Mouse (Mus musculus) large intestine, adult 2 months (tissue): Measurements from ENCODE around the gene Mettl24. TPM values are rescaled to one million over a fixed set of nuclear protein-coding genes. Genes with fewer than 3 reads are reported as not detected.
"Not testable (repeated sequence)": the region's sequence is repeated elsewhere in the genome, so short reads cannot be mapped to it uniquely, and the experiment has no call there.

Experiments used
- DNase-seq: peaks from one replicate; pipeline ENCODE4 v3.0.0-alpha.2; 2012; ENCODE audit warnings: low read depth, low spot score
- WGBS: fragments of 180-500 bp; shearing (Covaris S2); methylation state at CpG from one replicate; pipeline ENCODE4 v1.1.7; 2018; 5-methylcytosine and 5-hydroxymethylcytosine counted together
- polyA plus RNA-seq: library from polyadenylated mRNA; depleted of rRNA; stranded (reverse); fragments of >200 nt; gene quantifications from 2 replicates; pipeline ENCODE4 v1.2.3, GENCODE M21; 2012

The Mettl24 gene
- polyA plus RNA-seq, 1 experiment: 2.2 TPM

DNA sequence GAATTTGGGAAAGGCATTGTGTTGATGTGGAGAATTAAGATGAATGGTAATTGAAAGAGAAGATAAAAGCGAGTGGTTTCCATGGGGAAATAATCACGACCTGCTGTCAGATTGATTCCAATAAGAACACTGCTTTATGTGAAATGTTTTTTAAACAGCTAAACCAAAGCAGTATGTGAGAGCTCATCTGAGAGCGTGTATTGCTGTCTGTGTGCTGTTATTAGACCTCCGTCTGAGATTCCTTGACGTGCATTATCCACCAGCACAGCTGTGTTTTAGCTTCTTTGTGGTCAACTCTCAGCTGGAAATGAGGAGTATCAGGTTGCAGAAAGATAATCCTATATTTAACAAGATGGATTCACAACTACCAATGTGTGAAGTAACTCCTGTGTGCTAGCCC, 43.9 kb downstream of the Mettl24 start:
- 80% methylated on average over 5 of the region's 5 CpGs for WGBS
- no peak for DNase-seq

DNA sequence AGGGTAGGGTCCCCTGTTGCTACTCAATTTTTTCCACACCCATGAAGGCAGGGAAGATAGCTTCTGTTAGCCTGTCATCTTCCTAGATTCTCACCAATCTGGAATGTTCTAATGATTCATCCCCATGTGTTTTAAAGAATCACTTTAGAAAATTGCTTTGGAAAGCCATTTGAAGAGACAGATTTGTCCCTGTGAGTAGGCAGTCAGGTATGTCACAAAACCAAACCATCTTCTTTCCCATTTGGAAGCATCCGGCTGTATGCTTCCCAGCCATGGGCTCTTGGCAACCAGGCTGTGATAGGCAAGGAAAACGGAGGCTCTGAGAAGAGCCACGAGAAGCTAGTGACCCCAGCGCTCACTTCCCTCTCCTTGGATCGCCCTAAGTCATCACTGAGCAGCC, 47.1 kb downstream of the Mettl24 start:
- 83% methylated on average over 5 of the region's 5 CpGs for WGBS
- no peak for DNase-seq

DNA sequence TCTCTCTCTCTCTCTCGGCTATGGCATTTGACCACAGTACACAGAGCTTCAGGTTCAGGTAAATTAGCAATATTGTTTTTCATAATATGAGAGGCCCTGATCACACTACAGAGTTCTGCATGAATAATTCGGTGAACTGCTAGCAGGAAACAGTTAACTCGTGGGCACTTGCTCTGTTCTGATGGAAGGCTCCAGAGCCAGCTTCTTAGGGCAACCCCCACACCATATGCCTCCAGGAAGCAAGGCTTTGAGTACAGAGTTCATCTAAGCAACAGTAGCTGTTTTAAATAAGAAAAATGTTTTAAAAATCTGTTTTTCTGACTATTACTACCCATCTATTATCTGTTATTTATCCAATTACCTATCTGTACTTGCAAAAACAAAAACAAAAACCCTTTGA, 50.2 kb downstream of the Mettl24 start:
- DNase-seq: no peak
- 58% methylated on average over 3 of the region's 3 CpGs for WGBS

DNA sequence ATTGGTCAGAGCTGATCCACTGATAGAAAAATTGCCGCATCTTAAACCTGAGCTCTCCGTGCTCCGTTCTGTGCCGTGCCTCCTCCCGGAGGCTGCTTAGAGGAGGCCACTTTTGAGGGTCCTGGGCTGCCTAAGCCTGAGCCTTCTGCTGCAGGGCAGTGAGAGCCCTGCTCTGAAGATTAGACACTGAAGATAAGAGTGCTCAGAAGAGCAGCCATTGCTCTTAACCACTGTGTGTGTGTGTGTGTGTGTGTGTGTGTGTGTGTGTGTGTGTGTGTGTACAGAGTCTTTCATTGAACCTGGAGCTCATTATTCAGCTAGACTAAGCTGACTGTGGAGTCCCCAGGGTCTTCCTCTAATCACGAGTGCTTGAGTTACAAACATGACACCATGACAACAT, 53.1 kb downstream of the Mettl24 start:
- DNase-seq: no peak
- WGBS: 92% methylated on average over 6 of the region's 6 CpGs

DNA sequence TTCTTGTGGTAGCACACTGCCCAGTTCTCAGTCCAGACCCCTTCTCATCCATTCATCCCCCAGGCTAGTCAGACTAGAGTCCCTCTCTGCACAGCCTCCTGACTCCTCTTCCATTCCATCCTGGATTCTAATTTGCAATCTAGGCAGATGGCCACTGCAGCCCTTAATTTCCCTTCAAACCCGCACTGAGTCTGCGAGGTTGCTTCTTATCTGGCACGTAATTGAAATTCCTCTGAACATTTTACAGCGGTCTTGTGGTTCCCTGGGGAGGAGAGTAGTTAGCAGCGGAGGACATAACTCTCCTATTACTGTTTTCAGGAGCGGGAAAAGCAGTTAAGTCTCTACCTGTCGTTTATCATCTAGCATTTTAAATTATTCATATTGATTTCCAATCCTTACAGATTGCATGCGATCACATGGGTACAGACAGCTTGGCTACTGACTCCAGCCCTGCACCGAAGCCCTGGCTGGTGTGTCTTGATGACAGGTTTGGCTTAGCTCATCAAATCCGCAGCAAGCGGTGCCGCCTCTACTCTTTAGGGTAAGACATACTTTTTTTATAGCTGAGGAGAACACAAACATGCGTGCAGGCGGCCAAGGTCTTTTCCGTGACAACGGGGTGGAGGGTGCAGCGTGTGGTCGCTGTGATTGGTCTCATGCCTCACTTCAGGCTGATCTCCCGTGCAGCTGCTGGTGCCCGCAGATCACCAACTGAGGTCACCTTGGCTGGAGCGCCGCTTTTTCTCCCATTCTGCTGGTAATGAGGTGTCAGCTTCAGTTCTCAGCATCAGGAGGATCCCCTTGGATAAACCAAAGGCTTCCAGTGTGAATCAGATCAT, 54.4 kb downstream of the Mettl24 start:
- WGBS: 24% methylated on average over 22 of the region's 22 CpGs
- DNase-seq: no peak

DNA sequence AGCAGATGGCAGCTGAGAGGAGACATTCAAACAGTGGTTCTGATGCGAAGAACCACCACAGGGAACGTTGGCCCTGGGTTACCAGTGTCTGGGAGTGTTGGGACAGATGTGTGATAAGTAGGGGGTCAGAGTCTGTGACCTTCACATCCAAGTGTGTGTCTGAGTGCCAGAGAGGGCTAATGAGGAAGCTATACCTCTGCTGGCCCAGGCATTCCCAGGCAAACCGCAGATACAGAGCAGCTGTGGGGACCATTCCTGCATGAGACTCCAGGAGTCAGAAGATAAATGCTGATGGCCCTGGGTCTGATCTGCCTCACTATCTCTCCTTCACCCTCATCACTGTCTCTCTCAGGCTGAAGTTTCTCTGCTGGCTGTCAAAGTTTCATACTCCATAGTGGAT, 57.6 kb downstream of the Mettl24 start:
- DNase-seq: no peak
- 63% methylated on average over 3 of the region's 3 CpGs for WGBS

DNA sequence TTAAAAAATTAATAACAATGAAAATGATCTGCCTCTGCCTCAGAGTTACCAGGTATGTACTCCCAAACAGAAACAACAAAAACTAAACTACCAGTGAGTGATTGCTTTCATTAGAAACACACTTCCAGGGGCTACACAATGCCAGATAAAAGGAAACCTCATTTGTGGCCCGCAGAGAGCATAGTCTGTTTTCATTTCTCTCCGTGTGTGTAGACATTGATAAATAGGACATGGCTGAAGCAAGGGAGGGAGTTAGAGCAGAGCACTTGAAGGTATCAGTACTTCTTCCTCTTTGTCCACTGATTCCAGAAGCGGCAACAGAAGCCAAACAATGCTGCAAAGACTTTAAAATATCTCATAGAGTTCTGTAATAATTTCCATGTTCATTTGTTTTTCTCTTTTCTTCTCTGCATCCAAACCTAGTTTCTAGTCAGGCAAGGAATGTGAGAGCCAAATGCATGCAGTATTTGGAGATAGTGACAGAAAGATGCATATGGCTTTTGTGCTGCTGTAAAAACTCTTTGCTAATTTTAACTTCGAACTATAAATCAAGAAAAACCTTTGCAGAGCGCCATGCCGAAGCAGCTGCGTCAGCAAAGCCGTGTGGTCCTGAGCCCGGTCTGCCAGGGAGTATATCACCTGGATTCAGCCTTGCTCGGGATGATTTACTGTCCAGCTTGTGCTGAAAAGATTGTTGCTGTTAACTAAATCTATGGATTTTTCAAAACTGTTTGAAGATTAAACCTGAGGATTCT, 67.4 kb downstream of the Mettl24 start:
- no peak for DNase-seq
- 57% methylated on average over 10 of the region's 10 CpGs for WGBS

DNA sequence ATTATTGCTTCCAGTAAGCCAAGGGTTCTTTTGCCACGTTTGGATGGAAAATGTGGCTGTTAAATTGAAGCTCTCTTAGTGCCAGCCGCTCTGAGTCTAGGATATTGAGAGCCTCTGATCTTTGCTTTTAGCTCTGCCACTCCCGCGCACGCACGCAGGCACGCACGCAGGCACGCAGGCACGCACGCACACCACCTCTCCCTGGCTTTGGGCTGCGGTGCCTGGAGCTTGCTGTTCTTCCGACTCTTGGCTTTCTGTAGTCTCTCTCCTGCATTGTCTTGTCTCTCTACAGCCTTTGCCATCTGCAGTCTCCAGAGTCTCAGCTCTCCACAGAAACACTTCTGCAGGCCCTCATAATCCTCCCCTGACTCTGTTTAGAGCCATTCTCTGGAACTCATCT, 68.1 kb downstream of the Mettl24 start:
- DNase-seq: no peak
- WGBS: 78% methylated on average over 13 of the region's 13 CpGs

DNA sequence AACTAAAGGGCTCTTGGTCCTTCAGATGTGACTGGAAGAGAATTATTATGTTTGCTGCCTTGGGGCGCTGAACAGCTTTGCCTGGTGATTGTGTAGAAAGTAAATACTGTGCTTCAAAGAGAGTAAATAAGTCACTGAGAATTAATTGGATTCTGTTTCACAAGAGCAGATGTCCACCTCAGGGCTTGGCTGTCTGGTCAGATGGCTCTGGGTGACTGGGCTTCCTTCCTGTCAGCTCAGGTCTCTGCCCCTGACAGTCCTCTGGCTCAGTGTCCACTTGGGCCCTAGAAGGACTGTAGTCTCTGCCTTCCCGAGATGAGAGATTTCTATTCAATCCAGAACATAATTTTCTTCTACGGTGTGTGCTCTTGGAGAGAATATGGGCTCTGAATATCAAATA, 70.0 kb downstream of the Mettl24 start:
- WGBS: 42% methylated on average over 3 of the region's 3 CpGs
- no peak for DNase-seq

DNA sequence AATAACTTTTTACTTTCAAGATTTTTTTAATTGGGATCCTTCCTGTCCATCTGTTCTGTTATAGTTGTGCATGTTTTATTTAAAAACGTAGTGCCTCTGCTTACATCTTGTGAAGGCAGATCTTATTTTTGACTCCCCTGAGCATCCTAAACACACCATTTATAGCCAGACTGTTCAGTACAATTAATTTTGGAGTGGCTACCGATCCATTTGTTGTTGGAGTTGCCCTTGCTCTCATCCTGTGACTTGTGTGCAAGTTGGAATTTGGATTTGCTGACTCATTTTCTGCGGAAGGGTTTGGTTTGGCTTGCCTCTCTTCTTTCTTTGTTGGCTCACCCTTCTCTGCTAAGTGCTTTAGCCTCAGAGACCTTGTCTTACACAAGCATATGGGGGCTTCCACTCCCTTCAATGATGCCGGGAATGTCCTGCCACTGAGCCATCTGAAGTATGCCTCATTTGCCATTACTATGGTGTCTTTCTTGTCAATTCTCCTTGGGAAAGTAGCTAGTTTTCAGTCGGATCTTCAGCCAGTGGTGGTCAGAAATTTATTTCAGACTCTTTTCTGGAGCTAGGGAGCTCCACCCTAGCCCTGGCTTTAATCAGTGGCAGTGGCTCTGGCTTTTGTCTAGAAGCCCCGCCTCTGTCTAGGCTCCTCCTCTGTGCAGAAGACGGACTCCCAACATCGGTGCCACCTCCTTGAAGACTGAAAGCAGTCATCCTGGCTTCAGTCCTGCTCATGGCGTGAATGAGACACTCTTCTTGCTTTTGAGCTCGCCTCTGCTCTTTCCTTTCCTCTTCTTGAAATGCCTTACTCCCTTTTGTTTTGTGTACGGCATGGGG, 75.3 kb downstream of the Mettl24 start:
- WGBS: 57% methylated on average over 11 of the region's 11 CpGs
- no peak for DNase-seq

DNA sequence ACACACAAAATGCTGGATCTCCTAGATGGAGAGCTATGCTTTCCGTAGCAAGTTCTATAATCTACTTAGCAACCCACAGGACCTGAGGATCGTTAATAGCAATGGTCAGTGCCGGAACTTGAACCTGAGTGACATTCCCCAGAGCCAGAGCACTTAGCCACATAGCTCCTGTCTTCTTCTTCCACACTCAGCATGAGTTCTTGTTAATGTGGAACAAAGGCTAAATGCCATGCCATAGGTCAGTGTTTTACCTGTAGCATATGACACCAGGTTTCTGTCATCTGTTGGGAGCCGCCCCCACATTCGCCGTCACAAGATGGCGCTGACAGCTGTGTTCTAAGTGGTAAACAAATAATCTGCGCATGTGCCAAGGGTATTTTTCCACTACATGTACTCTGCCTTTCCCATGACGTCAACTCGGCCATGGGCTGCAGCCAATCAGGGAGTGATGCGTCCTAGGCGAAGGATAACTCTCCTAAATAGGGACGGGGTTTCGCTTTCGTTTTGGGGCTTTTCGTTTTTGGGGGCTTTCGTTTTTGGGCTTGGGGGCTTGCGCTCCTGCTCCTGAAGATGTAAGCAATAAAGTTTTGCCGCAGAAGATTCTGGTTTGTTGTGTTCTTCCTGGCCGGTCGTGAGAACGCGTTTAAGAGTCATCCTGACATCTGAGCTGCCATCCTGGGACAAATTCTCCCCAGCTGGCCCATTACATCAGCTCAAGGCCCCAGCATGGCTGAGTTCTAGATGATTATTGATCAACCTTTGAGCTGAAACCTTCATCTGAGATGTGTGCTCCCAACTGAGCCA, 76.5 kb downstream of the Mettl24 start:
- 97% methylated on average over 23 of the region's 23 CpGs for WGBS
- DNase-seq: not testable (repeated sequence)

DNA sequence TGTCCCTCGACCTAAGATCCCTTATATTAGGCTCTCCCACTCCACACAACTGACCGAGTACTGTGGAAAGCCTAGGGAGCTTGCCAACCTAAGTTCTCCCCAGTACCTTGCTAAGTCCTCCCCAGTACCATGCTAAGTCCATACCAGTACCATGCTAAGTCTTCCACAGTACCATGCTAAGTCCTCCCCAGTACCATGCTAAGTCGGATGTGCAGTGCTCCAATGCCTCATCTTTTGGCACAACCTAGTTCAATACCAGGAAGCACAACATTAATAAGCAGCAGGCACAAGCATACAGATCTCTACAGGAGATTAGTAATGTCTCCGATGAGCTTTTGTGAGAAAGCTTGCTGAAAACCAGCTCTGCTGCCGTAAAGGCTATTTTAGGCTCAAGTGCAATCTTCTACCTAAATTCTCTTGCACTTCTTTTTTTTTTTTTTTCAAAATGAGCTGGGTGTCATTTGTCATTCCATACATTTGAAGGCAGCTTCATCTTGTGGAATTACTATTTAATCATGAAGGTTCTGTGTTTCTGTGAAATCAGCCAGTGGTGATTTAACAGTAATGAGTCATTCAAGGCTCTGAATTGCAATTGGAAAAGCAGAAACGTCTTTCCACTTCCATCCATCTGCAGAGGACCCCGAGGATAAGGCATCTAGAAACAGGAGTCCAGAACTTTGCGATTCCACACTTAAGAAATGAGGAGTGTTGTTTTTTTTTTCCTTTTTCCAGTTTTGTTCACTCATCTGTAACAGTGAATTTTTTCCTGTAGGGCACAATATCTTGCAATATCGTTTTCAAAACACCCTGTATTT, 77.3 kb downstream of the Mettl24 start:
- no peak for DNase-seq
- 87% methylated on average over 9 of the region's 9 CpGs for WGBS

DNA sequence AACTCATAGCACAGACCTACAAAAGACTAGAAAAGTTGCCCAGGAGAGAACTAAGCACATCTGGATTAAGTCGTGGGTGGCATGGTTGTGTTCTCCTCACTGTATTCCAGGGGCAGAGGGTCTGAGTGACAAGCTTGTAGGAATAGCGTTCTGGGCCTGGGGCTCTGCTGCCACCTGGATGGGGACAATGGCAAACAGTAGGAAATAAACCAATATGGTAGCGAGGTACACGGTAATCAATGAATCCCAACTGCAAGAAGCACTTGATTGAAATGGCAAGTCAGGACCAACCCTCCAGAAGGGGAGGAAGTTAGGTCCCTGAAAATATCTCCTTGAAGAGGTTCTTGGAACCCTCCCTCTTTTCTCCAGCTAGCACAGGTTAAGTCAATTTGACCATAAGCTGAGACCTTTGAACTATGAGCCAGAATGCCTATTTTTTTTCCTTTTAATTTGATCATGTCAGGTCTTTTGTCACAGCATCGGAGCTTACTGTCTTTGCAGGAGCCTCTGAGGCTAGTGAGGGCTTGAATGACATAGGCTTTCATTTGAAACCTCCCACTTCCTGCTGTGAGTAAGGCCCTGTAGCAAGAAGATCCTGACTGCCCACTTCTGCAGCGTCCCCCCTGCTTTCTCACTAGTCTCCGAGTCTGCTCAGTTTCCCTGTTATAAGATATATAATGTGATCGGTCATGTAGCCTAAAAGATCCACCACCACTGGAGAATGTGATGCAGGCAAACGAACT, 78.1 kb downstream of the Mettl24 start:
- DNase-seq: no peak
- 81% methylated on average over 9 of the region's 9 CpGs for WGBS

DNA sequence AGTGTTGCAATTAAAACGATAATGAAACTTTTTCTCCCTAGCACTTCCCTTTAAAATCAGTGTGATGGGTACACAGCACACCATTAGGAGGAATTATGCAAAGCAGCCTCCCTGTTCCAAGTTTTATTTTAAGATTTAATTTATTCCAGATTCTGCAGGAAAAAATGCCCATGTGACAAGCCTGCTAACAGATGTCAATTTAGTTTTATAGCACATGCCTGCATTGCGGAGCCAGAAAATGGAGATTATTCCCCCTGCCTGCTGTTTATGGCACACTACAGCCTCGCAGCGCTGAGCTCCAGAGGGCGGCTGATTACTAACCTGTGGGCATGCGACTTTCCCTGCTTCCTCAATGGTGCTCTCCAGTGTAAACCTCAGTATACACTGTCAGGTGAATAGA, 79.5 kb downstream of the Mettl24 start:
- 42% methylated on average over 6 of the region's 6 CpGs for WGBS
- DNase-seq: no peak

DNA sequence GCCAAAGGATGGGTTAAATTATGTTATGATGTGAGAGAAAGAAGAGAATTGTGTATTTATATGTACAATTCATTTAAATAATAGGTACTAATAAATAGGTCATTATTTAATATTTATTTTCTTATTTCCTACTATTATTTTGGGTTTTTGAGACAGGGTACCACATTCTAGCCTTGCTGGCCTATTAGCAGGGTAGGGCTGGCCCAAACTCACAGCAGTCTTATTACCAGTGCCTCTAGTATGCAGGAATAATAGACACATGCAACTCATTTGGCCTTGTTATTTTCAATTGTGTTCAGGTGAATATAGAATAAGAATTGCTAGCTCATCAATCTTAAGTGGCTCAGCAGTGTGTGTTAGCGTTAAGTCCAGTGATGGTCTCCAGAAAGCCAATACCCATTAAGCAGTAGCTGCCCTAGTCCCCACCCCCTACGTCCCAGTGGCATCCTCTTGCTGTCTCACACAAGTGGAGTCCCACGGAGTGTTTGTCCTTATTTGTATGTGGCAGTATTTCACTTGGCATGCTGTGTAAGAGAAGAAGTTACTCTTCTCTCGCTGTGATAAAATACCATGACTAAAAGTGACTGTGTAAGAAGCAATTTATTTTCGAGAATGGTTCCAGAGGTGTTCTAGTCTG, 80.1 kb downstream of the Mettl24 start:
- WGBS: 87% methylated on average over 5 of the region's 5 CpGs
- no peak for DNase-seq

DNA sequence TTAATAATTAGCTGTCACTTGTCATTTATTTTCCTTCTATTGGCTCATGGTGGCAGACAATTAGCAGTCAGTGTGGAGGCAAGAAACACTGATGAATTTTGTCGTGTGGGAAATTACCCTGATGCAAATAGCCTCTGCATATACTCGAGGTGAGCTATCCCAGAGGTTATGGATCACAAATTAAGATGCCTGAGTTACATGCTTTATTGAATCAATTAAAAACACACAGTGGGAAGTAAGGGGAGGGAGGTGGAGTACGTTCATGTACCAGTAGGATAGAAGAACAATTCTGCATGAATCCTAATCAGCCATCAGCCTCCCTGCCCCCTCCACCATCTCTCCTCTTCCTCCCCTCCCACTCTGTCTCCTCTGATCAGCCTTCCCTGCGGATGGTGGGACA, 89.2 kb downstream of the Mettl24 start:
- no peak for DNase-seq
- 71% methylated on average over 4 of the region's 4 CpGs for WGBS

DNA sequence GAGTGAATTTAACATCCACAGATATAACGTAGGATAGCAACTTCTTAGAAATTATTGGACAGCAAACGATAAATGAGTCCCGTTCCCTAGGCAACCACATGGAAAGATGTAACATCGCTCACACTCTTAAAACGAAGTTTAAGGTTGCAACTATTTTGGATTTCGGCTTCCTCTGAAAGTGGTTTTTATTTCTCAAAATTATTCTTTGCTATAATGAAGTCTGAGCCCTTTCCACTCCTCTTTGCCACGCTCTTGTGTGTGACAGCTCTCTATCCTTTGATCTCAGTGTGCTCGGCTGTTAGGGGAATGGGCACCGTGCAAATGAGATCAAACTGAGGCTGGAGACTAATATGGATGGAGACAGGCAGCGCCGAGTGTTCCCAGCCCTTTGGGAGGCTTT, 92.1 kb downstream of the Mettl24 start:
- 79% methylated on average over 11 of the region's 11 CpGs for WGBS
- DNase-seq: no peak

DNA sequence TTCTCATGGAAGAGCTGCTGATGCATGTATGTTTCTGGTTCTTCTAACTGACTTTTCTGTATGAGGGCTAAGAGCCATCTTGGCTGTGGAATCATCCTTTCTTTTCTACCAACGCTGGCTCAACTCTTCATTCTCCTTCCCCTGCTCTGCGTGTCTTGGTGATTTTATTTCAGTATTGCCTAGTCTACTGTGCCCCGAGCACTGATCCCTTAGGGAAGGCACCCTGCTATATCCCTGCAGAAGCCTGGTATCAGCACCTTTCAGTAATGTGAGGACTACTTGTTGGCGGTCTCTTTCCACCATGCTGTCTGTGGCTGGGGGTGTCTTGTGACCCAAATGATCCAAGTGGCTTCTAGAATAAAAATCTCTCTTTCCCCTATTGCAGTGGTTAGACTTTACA, 92.6 kb downstream of the Mettl24 start:
- DNase-seq: no peak
- WGBS: 92% methylated on average over 4 of the region's 4 CpGs
